Mouse (Mus musculus): ENCODE measurements around the gene Psd. TPM values are rescaled to one million over a fixed set of nuclear protein-coding genes. Genes with fewer than 3 reads are reported as not detected.
A peak's percentile ranks its signal among the peaks of the same experiment; 100 is the strongest.

The Psd gene
- 6.7 and 7.3 TPM in 2 replicates for polyA plus RNA-seq (2015; fragmentation: Nextera tagmentation; extraction: Ambion mirVana)

DNA sequence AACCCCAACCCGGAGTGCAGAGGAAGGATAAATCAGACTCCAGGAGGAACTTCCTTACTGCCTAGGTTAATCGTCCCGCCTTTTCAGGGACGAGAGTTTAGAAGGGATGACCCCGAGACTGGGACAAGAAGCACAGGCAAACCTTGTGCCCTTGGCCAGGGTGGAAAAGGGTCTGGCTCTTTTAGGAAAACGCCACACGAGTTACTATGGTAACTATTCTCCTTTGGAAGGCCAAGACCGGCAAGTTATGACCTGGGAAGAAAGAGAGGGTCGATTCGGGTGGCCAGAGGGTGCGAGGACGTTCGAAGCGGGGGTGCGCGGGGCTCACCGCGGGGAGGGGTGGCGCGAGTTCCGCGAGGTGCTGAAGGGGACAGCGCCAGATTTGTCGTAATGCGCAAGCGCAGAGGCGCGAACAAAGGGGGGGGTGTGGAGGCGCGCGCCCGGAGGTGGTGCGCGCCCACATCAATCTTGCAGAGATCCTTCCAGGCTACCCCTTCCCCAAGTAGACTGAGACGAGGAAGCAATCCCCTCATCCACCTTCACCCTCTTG, at the start of gene Psd:
Psd (minus strand) TSS at position 401 of the 550 bp plus-strand sequence.

DNA sequence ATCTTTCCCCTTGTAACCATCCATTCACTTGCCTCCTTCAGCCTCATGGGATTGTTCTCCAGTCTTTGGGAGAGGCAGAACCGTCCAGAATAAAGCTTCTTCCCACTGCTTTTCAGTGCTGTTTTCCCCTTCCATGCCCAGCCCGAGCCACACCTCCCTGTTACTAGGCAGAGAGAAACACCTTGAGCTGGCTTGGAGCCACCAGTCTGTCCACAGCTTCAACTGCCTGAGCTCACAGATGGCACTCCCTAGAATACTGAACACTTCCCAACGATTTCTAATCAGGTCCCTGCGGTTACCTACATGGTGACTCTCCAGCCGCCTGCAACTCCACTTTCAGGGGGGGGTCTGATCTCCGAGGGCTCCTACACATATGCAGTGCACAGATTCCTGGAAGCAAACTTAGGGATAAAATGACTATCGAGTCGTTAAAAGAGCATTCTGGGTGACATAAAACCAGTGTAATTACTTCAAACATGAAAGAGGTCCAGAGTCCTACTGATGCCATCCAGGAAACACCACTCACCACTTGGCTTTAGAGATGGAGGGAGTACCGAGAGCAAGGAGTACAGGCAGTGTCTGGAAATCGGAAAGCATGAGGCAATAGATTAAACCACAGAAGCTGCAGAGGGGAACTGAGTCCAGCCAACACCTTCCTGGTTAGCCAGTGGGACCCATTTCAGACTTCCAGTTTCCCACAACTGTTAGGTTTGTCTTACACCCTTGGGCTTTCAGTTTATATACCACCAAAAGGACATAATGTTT, 23.4 kb upstream of the Psd start, which contains the start of gene 2310034G01Rik:
2310034G01Rik (minus strand) TSS at position 135 of the 765 bp plus-strand sequence.

DNA sequence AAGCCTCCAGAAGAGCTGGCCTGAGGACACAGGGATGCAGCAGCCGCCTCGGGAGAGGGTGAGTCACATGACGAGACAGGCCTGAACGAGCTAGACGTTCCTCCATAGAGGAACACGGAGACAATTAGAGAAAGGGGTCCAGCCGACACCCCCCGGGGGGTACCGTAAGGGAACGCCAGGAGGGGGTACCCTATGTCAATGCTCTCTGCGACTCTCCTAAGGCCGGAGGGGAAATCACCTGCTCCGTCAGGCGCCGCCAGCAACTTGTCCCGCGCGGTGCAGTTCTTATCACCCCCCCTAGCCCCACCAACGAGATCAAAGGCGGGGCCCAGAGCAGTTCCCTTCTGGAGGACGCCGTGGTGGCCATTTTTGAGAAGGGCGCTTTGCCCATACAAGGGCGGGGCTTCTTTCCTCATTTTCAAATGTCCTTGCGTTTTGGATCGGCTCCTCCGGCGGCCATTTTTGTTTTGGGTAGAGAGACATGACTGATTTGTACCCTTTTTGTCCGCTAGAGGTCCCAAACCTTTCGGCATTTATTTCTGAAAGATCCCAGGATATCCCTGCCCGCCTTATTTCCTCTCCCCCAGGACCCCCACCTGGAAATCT, 11.5 kb upstream of the Psd start, which contains the start of gene Cuedc2:
Cuedc2 (minus strand) TSS at position 372 of the 606 bp plus-strand sequence.

DNA sequence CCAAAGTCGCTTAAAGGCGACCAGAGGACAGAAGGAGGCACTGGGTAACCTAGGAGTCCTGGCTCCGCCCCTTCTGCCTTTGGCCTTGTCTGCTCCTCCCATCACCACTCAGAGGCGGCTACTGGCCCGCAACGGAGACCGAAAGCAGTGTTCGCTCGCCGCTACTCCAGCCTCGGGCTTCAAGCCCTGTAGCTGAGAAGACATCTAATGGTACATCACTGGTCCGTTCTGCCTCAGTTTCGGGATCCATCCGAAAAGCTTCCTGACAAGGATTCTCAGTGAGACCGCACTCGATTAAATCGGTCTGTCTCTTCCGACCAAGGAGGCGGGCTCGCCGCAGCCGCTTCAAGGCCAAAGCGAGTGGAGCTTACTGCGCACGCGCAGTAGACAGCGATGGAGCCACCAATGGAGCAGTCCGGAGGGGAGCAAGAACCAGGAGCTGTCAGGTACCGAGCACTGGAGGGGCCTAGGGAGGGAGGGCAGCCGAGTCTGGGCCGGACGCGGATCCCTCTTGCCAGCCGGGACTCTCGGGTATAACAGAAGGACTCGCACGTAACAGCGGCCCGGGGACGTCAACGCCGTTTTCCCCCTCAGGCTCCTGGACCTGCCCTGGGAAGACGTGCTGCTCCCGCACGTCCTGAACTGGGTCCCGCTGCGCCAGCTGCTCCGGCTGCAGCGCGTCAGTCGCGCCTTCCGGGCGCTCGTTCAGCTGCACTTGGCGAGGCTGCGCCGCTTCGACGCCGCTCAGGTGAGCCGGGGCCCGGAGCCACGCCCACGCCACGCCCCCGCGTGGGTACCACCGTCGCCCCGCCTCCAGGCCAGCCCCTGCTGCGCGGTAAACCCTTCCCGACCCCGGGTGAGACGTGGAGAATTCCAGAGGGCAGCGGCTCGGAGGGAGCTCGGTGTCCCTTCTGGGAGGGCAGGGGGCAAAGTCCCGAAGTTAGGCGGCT, 1.4 kb upstream of the Psd start, which contains the start of gene Fbxl15:
Fbxl15 (plus strand) TSS at position 104 of the 950 bp plus-strand sequence.

DNA sequence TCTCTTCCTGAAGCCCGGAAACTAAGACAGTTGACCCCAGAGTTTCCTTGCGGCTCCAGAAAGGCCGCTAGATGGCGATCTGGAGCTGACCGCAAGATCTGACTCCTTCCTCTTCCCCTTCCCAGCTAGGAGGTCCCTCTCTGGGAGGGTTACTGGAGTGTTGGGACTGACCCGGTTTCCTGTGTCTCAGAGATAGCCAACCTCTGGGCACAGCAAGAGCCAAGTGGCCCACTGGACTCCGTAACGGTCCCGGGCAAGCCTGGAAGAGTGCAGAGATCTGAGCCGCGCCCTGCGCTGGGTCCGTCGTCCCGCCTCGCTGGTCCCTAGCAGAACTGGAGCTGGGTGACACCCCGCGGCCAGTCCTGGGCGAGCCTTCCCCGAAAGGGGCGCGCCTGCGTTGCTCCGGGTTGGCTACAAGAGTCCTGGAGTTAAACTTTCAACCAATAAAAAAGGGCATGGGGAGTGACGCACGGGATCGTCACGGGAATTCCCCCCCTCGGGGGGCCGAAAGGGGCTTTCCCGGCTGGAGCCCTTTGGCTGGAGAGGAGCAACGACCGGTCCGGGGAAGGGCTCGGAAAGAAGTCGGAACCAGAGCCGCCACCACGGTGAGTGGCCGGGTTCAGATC, 22.6 kb downstream of the Psd start, which contains the start of gene Nfkb2:
Nfkb2 (plus strand) TSS at position 105 of the 626 bp plus-strand sequence.

MicroRNA genes within 50 kb of the gene (microRNA counts, 519-probe panel; counts per million panel counts)
- 4,074 counts per million, percentile 17 among the panel's probes with 10 or more counts for microRNA mmu-miR-146b

Other genes with a start within 250 kb of the Psd start
- gene Elovl3, start 195.3 kb downstream of the Psd start, polyA plus RNA-seq (2015; fragmentation: Nextera tagmentation; extraction: Ambion mirVana), result 0.10 and 0.25 TPM in 2 replicates
- gene Pitx3, start 178.8 kb downstream of the Psd start, polyA plus RNA-seq (2015; fragmentation: Nextera tagmentation; extraction: Ambion mirVana), result 0.34 TPM in 1 of 2 replicates, not detected in the other
- 14.4 and 17.6 TPM in 2 replicates for gene Gbf1, start 174.6 kb downstream of the Psd start, polyA plus RNA-seq (2015; fragmentation: Nextera tagmentation; extraction: Ambion mirVana)
- 5.3 and 6.6 TPM in 2 replicates for gene Nfkb2, start 22.8 kb downstream of the Psd start, polyA plus RNA-seq (2015; fragmentation: Nextera tagmentation; extraction: Ambion mirVana)
- 13.3 and 13.4 TPM in 2 replicates for gene Fbxl15, start 1.0 kb upstream of the Psd start, polyA plus RNA-seq (2015; fragmentation: Nextera tagmentation; extraction: Ambion mirVana)
- gene Cuedc2, start 11.5 kb upstream of the Psd start, polyA plus RNA-seq (2015; fragmentation: Nextera tagmentation; extraction: Ambion mirVana), result 106 and 114 TPM in 2 replicates
- gene Mfsd13a, start 14.0 kb upstream of the Psd start, polyA plus RNA-seq (2015; fragmentation: Nextera tagmentation; extraction: Ambion mirVana), result 6.4 and 7.9 TPM in 2 replicates
- 1.0 and 1.3 TPM in 2 replicates for gene 2310034G01Rik, start 23.1 kb upstream of the Psd start, polyA plus RNA-seq (2015; fragmentation: Nextera tagmentation; extraction: Ambion mirVana)
- gene Actr1a, start 68.6 kb upstream of the Psd start, polyA plus RNA-seq (2015; fragmentation: Nextera tagmentation; extraction: Ambion mirVana), result 60.3 and 65.2 TPM in 2 replicates
- gene Sufu, start 69.7 kb upstream of the Psd start, polyA plus RNA-seq (2015; fragmentation: Nextera tagmentation; extraction: Ambion mirVana), result 8.4 and 9.6 TPM in 2 replicates
- 15.5 and 16.0 TPM in 2 replicates for gene Trim8, start 174.5 kb upstream of the Psd start, polyA plus RNA-seq (2015; fragmentation: Nextera tagmentation; extraction: Ambion mirVana)
- 22.2 and 24.3 TPM in 2 replicates for gene Arl3, start 246.0 kb upstream of the Psd start, polyA plus RNA-seq (2015; fragmentation: Nextera tagmentation; extraction: Ambion mirVana)
- 7.1 and 9.3 TPM in 2 replicates for gene Sfxn2, start 246.2 kb upstream of the Psd start, polyA plus RNA-seq (2015; fragmentation: Nextera tagmentation; extraction: Ambion mirVana)

Data from spleen, postnatal 0 days (tissue).